Mouse (Mus musculus): Measurements from ENCODE around the gene Sel1l. TPM values are rescaled to one million over a fixed set of nuclear protein-coding genes. Genes with fewer than 3 reads are reported as not detected.

The Sel1l gene
- polyA plus RNA-seq, 1 experiment: 25.3 TPM

DNA sequence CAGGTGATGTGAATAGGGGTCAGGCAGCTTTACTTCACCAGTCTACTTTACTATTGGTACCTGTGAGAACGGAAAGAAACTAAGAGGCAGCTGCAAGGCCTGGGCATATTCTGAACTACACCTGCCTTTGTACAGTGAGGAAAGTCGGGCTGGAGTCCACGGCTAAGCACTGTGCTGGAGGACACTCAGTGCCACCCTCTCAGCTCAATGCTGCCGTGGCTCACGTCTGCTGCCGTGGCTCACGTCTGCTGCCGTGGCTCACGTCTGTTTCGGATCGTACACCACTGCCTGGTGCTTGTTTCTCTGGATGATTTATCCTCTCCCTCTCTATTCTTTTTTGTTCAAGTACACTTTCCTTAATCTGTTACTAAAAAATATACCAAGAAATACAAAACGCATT lies 28.5 kb downstream of the Sel1l start:
- no peak overlapping the region for H3K27ac ChIP-seq (ENCODE audit: insufficient read depth, low read length)
- H3K36me3 ChIP-seq (ENCODE audit: control insufficient read depth, insufficient read depth, low read length): peaks cover 48% of the 10 kb centered on the region
- H3K4me3 ChIP-seq (ENCODE audit: extremely low read depth, insufficient read depth, insufficient read length): no peak overlapping the region
- H3K4me1 ChIP-seq (ENCODE audit: control insufficient read depth, insufficient read depth, insufficient read length): no peaks in the 10 kb centered on the region
- no peak for DNase-seq (ENCODE audit: low read depth in 1 of 2, low spot score in 2 of 2)
- TF ChIP-seq POLR2A (IDR thresholded peaks at IDR 0.05; ENCODE audit: low read depth, low read length) (no peak), CTCF (IDR thresholded peaks at IDR 0.05; ENCODE audit: extremely low read depth, insufficient read depth, insufficient read length, insufficient replicate concordance) (no peak)
- H3K27me3 ChIP-seq (ENCODE audit: control insufficient read depth, insufficient read depth, low read length): no peaks in the 10 kb centered on the region
- 92% methylated on average over 12 of the region's 12 CpGs for WGBS

DNA sequence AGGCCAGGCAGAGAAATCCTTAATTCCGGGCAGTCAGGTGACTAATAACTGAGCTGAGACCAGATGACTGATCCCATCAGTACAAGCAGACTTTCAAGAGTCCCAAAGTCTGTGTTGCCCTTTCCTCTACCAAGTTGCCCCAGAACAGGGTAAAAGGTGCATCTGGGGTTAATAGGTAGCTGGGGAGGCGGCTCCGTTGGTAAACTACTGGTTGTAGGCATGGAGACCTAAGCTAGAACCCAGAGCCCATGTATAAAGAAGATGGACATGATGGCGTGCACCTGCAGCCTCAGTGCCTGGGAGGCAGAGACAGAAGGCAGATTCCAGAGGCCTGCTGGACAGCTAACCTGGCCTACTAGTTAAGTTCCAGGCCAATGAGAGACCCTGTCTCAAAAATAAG lies 30.2 kb downstream of the Sel1l start:
- no peak for TF ChIP-seq CTCF (IDR thresholded peaks at IDR 0.05; ENCODE audit: extremely low read depth, insufficient read depth, insufficient read length, insufficient replicate concordance)
- no peak for TF ChIP-seq POLR2A (IDR thresholded peaks at IDR 0.05; ENCODE audit: low read depth, low read length)
- H3K27ac ChIP-seq (ENCODE audit: insufficient read depth, low read length): no peak overlapping the region
- DNase-seq (ENCODE audit: low read depth in 1 of 2, low spot score in 2 of 2): no peak
- H3K27me3 ChIP-seq (ENCODE audit: control insufficient read depth, insufficient read depth, low read length): no peaks in the 10 kb centered on the region
- WGBS: 93% methylated on average over 4 of the region's 4 CpGs
- peaks cover 52% of the 10 kb centered on the region for H3K36me3 ChIP-seq (ENCODE audit: control insufficient read depth, insufficient read depth, low read length)
- no peaks in the 10 kb centered on the region for H3K4me1 ChIP-seq (ENCODE audit: control insufficient read depth, insufficient read depth, insufficient read length)
- no peak overlapping the region for H3K4me3 ChIP-seq (ENCODE audit: extremely low read depth, insufficient read depth, insufficient read length)

DNA sequence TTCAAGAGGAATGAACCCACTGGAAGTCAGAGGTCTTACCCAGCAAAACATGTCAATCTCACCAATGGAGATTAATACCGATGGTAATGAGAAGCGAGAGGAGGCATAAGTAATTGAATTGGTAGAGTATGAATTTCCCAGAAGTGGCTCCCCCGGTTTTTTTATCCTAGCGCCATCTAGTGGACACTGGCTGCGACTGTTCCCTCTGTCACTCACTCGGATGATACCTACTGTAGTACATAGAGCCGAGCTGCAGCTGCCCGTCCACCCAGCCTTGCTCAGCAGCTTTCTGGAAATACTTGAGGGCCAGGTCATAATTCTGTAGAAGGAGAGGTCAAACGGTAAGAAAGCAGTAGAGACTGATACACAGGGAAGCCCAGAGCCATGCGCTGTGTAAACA lies 33.0 kb downstream of the Sel1l start:
- TF ChIP-seq POLR2A (IDR thresholded peaks at IDR 0.05; ENCODE audit: low read depth, low read length): no peak
- peak; percentile 32; the same call in 1 of the 2 replicates for TF ChIP-seq CTCF (IDR thresholded peaks at IDR 0.05; ENCODE audit: extremely low read depth, insufficient read depth, insufficient read length, insufficient replicate concordance)
- peak in 1 of 2 experiments; percentile 47 for DNase-seq (ENCODE audit: low read depth in 1 of 2, low spot score in 2 of 2)
- Histone ChIP-seq H3K27me3 (ENCODE audit: control insufficient read depth, insufficient read depth, low read length) (no peaks in the 10 kb centered on the region), H3K4me3 (ENCODE audit: extremely low read depth, insufficient read depth, insufficient read length) (no peak overlapping the region), H3K4me1 (ENCODE audit: control insufficient read depth, insufficient read depth, insufficient read length) (no peaks in the 10 kb centered on the region), H3K27ac (ENCODE audit: insufficient read depth, low read length) (no peak overlapping the region), H3K36me3 (ENCODE audit: control insufficient read depth, insufficient read depth, low read length) (peaks cover 46% of the 10 kb centered on the region)
- WGBS: 35% methylated on average over 10 of the region's 10 CpGs

DNA sequence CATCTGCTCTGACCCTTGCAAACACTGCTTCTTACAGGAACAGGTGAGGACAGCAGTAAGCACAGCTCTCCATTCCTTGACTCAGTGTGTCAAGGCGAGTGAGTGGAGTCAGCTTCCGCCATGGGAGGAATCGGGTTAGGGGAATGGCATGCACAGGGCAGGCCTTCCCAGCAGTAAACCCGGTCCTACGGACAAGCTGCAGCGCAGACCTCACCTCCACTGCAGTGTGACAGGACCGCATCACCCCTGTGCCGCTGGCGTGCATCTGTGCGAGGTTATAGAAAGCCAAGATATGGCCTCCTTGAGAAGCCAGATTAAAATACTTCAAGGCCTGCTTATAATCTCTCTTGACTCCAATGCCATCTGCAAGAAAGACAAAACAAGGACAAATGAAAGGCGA lies 33.4 kb downstream of the Sel1l start:
- TF ChIP-seq CTCF (IDR thresholded peaks at IDR 0.05; ENCODE audit: extremely low read depth, insufficient read depth, insufficient read length, insufficient replicate concordance) (no peak), POLR2A (IDR thresholded peaks at IDR 0.05; ENCODE audit: low read depth, low read length) (no peak)
- H3K27ac ChIP-seq (ENCODE audit: insufficient read depth, low read length): no peak overlapping the region

DNA sequence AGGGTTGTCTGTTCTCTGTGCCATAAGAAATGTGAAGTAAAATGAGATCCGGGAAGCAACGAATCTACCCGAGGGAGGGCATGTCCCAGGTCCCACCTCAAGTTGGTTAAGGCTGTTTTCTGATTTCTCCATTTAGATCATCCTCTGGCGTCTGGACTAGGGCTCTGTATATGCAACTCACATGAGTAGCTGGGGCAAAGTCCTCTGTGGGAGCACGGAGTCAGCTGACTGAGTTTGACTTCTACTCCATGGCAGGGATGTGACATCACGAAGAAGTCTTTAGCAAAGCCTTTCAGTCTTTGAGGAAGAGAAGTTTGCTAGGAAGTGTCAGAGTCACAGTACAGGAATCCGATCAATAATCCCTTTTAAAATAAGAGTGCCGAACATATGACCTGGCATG lies 40.0 kb downstream of the Sel1l start:
- TF ChIP-seq POLR2A (IDR thresholded peaks at IDR 0.05; ENCODE audit: low read depth, low read length) (no peak), CTCF (IDR thresholded peaks at IDR 0.05; ENCODE audit: extremely low read depth, insufficient read depth, insufficient read length, insufficient replicate concordance) (no peak)

More for the DNA sequence above, 33.4 kb downstream of the Sel1l start:
- 92% methylated on average over 11 of the region's 11 CpGs for WGBS
- Histone ChIP-seq H3K36me3 (ENCODE audit: control insufficient read depth, insufficient read depth, low read length) (peaks cover 46% of the 10 kb centered on the region), H3K27me3 (ENCODE audit: control insufficient read depth, insufficient read depth, low read length) (no peaks in the 10 kb centered on the region), H3K4me3 (ENCODE audit: extremely low read depth, insufficient read depth, insufficient read length) (no peak overlapping the region), H3K4me1 (ENCODE audit: control insufficient read depth, insufficient read depth, insufficient read length) (no peaks in the 10 kb centered on the region)
- no peak for DNase-seq (ENCODE audit: low read depth in 1 of 2, low spot score in 2 of 2)

DNA sequence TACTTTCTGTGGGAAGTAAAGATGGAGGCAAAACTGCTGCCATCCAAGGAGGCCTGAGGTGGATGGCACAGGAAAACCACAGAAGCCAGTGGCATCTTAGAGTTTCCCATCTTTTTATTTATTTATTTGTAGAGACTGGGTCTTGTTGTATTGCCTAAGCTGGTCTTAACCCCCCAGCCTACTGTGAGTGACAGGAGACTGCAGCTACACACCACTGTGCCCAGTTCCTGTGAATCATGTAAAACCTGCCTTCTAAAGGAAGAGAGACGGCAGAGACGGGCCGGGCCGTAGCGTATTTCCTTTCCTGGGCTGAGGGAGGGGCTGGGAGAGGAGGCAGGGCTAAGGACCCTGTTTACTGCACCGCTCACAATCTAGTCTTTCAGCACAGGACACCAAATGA lies 41.2 kb downstream of the Sel1l start:
- H3K36me3 ChIP-seq (ENCODE audit: control insufficient read depth, insufficient read depth, low read length): peaks cover 27% of the 10 kb centered on the region
- H3K4me3 ChIP-seq (ENCODE audit: extremely low read depth, insufficient read depth, insufficient read length): no peak overlapping the region
- no peak for TF ChIP-seq POLR2A (IDR thresholded peaks at IDR 0.05; ENCODE audit: low read depth, low read length)
- no peak for TF ChIP-seq CTCF (IDR thresholded peaks at IDR 0.05; ENCODE audit: extremely low read depth, insufficient read depth, insufficient read length, insufficient replicate concordance)
- H3K27ac ChIP-seq (ENCODE audit: insufficient read depth, low read length): no peak overlapping the region
- no peak for DNase-seq (ENCODE audit: low read depth in 1 of 2, low spot score in 2 of 2)
- 69% methylated on average over 6 of the region's 6 CpGs for WGBS
- H3K4me1 ChIP-seq (ENCODE audit: control insufficient read depth, insufficient read depth, insufficient read length): peaks cover 3% of the 10 kb centered on the region; the same call in 1 of the 2 replicates
- no peaks in the 10 kb centered on the region for H3K27me3 ChIP-seq (ENCODE audit: control insufficient read depth, insufficient read depth, low read length)

More for the DNA sequence above, 40.0 kb downstream of the Sel1l start:
- no peak for DNase-seq (ENCODE audit: low read depth in 1 of 2, low spot score in 2 of 2)
- H3K4me1 ChIP-seq (ENCODE audit: control insufficient read depth, insufficient read depth, insufficient read length): no peaks in the 10 kb centered on the region
- H3K27ac ChIP-seq (ENCODE audit: insufficient read depth, low read length): no peak overlapping the region
- WGBS: 94% methylated on average over 8 of the region's 8 CpGs
- H3K4me3 ChIP-seq (ENCODE audit: extremely low read depth, insufficient read depth, insufficient read length): no peak overlapping the region
- H3K36me3 ChIP-seq (ENCODE audit: control insufficient read depth, insufficient read depth, low read length): peaks cover 35% of the 10 kb centered on the region
- no peaks in the 10 kb centered on the region for H3K27me3 ChIP-seq (ENCODE audit: control insufficient read depth, insufficient read depth, low read length)

DNA sequence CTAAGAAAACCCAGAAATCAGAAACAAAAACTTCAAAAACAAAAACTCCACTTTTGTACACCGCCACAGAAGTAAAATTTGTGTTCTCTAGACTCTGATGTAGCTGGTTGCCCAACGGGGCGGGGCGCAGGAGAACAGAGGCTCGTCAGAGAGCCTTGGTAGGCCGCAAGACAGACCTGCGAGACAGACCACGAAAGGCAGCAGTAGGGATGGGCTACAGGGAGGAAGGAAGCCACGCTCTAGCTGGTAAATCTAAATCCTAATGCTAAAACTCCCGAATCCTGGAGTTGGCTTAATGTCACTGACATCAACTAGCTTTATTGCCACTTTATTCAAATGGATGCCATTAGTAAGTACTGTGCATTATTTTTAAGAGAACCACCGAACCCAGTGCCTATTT lies 41.9 kb downstream of the Sel1l start:
- no peak for DNase-seq (ENCODE audit: low read depth in 1 of 2, low spot score in 2 of 2)
- Histone ChIP-seq H3K36me3 (ENCODE audit: control insufficient read depth, insufficient read depth, low read length) (peaks cover 23% of the 10 kb centered on the region), H3K27me3 (ENCODE audit: control insufficient read depth, insufficient read depth, low read length) (no peaks in the 10 kb centered on the region), H3K27ac (ENCODE audit: insufficient read depth, low read length) (no peak overlapping the region), H3K4me3 (ENCODE audit: extremely low read depth, insufficient read depth, insufficient read length) (no peak overlapping the region), H3K4me1 (ENCODE audit: control insufficient read depth, insufficient read depth, insufficient read length) (peaks cover 6% of the 10 kb centered on the region; the same call in 1 of the 2 replicates)
- no peak for TF ChIP-seq POLR2A (IDR thresholded peaks at IDR 0.05; ENCODE audit: low read depth, low read length)
- TF ChIP-seq CTCF (IDR thresholded peaks at IDR 0.05; ENCODE audit: extremely low read depth, insufficient read depth, insufficient read length, insufficient replicate concordance): no peak
- WGBS: 77% methylated on average over 11 of the region's 11 CpGs

All from spleen, adult 2 months (tissue).